Mouse (Mus musculus): Measurements from ENCODE around the gene Vps18. TPM values are rescaled to one million over a fixed set of nuclear protein-coding genes. Genes with fewer than 3 reads are reported as not detected.

Vps18 gene
- total RNA-seq, 2 experiments from 2014 or later, result 9.7 to 9.9 TPM

DNA sequence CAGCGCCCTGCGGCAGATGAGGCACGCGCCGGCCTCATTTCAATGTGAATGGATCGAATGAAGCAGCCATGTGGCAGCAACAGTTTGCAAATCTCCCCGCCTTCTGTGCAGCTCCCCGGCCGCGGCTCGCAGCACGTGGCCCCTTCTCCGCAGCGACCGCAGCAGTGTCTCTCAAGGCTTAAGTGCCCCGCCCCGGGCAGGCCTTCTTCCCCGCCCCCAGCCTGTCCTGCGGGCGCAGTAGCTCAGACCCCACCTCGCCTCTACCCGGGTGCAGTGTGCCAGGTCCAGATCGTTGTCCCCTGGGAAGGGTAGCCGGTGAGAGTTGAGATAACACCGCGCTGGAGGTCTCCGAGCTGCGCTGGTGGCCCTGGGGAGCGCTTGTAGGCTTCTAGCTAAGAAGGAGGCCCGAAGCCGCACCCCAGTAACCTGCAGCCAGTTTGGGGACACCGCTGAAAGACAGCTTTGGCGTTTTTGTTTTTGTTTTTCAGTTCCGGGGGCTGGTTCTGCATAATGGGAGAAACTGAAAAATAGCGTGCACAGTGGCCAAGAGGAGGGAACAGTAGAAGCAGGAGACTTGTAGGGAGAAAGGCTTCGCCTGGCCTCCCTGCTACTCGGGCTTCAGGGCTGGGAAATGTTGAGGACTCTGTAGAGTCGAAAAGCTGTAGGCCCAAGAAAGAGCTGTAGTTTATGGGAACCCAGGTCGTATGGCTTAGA lies 34.2 kb downstream of the Vps18 start:
- no peak for DNase-seq

DNA sequence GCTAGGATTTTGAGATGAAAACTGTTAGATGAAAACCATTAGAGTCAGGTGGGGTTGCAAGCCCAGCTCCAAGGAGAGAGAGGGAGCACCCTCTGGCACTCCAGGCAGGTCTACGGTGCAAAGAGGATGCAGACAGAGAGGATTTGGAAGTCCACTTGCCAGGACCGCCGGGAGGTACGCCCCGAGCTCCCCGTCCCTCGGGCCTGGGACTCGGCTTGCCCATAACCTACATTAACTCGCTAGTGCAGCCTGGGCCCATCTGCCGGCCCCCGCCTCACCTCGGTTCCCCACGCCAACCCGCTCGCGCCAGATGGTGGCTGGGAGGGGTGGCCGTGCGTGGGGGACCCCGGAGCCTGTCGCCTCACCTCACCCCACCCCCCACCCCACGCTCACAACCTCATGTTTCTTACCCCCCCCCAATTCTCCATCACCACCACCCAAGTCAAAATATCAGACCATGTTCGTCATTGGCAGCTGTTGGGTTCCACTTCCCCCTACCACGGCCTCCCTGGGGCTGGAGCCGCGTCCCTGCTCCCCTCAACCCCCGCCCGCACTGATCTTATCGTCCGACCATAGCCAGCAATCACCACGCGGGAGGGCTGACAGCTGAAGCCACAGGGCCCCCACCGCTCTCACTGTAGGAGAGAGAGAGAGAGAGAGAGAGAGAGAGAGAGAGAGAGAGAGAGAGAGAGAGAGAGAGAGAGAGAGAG lies 35.5 kb downstream of the Vps18 start:
- no peak for DNase-seq

GRCm38 (mm10) chr2:119324576-119325318 lies 36.2 kb downstream of the Vps18 start:
- no peak for DNase-seq

DNA sequence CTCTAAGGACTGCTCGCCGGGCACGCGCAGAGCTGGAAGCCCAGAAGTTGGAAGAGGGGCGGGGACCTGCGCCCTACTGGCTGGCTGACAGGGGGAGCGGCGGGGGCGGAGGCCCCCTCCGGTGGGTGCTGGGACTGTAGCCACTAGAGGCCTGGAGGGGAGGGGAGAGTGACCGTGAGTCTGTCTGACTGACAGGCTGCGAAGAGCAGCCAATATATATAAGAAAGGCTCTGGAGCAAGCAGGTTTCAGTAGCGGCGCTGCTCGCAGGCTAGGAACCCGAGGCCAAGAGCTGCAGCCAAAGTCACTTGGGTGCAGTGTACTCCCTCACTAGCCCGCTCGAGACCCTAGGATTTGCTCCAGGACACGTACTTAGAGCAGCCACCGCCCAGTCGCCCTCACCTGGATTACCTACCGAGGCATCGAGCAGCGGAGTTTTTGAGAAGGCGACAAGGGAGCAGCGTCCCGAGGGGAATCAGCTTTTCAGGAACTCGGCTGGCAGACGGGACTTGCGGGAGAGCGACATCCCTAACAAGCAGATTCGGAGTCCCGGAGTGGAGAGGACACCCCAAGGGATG lies 37.1 kb downstream of the Vps18 start, which contains the start of gene Dll4:
Dll4 (plus strand) TSS at position 217 of the 576 bp plus-strand sequence.
- DNase-seq, result peak; percentile 44

GRCm38 (mm10) chr2:119326161-119327101 lies 37.9 kb downstream of the Vps18 start:
- no peak for DNase-seq

GRCm38 (mm10) chr2:119327102-119327480 lies 38.6 kb downstream of the Vps18 start:
- DNase-seq, result peak; percentile 45

GRCm38 (mm10) chr2:119327942-119328526 lies 39.5 kb downstream of the Vps18 start:
- DNase-seq, result no peak

- no peak for DNase-seq
Observed at GRCm38 (mm10) chr2:119328546-119328945, 40.0 kb downstream of the Vps18 start.

- no peak for DNase-seq
Observed at GRCm38 (mm10) chr2:119329123-119329817, 40.7 kb downstream of the Vps18 start.

GRCm38 (mm10) chr2:119330795-119331194 lies 42.3 kb downstream of the Vps18 start:
- no peak for DNase-seq

GRCm38 (mm10) chr2:119332177-119332661 lies 43.7 kb downstream of the Vps18 start:
- DNase-seq, result no peak

DNA sequence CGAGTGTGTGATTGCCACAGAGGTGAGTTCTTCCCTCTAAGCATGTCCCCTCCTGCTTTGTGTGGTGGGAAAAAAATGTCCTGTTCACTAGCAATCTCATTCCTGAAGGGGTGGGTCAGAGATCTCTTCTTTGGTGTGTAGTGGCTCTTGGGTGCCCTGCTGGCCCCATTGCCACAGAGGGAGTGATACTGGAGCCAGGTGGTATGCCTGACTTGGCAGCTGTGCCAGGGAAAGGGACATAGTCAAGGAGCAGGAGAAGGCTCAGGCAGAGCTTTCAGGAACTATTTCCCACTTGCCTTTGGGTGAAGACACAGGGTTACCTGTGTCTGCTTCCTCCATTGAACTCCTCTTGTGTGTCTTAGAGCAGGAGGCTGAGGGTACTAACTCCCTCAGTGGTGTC lies 45.6 kb downstream of the Vps18 start:
- DNase-seq, result no peak

- DNase-seq, result no peak
Observed at GRCm38 (mm10) chr2:119334964-119335525, 46.5 kb downstream of the Vps18 start.

- DNase-seq, result no peak
Observed at GRCm38 (mm10) chr2:119335535-119335934, 47.0 kb downstream of the Vps18 start.

GRCm38 (mm10) chr2:119336002-119336401 lies 47.5 kb downstream of the Vps18 start:
- DNase-seq, result no peak

DNA sequence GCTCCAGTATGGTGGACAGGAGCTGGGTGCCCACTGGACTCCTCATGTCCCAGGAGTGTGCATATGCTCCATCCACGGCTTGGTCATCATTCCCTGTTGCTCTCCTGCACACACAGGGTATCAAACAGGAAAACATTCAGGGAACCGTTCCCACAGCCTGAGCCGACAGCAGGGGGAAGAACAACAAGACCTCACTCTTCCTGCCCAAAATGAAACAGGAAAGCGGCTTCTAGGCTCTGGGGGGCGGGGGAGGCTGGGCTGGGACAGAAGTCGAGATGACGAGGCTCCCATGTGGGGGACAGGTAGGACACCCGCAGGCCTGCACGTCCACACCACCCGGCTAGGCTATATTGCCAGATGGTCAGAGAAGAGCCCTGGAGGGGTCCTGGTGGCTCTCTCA lies 47.9 kb downstream of the Vps18 start:
- DNase-seq, result no peak

- DNase-seq, result peak; percentile 96
Observed at GRCm38 (mm10) chr2:119337425-119338265, 49.1 kb downstream of the Vps18 start.

- no peak for DNase-seq
Observed at GRCm38 (mm10) chr2:119344537-119345138, 56.1 kb downstream of the Vps18 start.

Measured in gastrocnemius, postnatal 10 days (tissue).